Mouse (Mus musculus) v-Abl transformed pro-B cells (cell line): ENCODE measurements around the gene Phykpl.
"Not testable (repeated sequence)": the region's sequence is repeated elsewhere in the genome, so short reads cannot be mapped to it uniquely, and the experiment has no call there.

Source experiments
- in situ Hi-C, 2 experiments: fragments of 400-800 bp; cut with MboI; formaldehyde crosslinking; loops; one replicate each; pipeline ENCODE4 v1.15.1; 2025; ENCODE audit not compliant: unreplicated experiment in 2 of 2

Phykpl gene

GRCm38 (mm10) chr11:51614256-51614655, 29.7 kb downstream of the Phykpl start:
- in situ Hi-C loops: loop anchor here in 1 of 2 experiments (25.0 kb wide), 1 partner anchor 1698 kb away; the partner anchor contains the start of genes Hspa4 and Zcchc10

DNA sequence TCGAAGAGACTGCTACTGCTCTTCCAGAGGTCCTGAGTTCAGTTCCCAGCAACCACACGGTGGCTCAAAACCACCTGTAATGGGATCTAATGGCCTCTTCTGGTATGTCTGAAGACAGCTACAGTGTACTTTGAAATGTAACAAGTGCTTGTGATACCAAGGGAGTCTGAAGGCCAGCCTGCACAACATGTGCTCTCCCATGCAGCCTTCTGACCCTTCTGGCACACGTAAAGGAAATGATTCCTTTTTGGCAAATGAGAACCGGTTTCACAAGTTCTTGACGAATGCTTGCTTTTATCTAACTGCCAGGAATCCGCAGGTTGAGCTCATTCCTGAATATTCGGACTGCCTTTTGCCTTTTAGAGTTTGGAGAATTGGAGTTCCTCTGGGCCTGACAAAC, 30.6 kb downstream of the Phykpl start:
- in situ Hi-C loops: loop anchor here (5.0 to 25.0 kb wide), 4 partner anchors 37 to 1697 kb away; partner anchors contain the start of genes D930048N14Rik (in 2 of the 2), N4bp3 (in 2 of the 2), Hspa4 (in 1 of the 2) and Zcchc10 (in 1 of the 2)

DNA sequence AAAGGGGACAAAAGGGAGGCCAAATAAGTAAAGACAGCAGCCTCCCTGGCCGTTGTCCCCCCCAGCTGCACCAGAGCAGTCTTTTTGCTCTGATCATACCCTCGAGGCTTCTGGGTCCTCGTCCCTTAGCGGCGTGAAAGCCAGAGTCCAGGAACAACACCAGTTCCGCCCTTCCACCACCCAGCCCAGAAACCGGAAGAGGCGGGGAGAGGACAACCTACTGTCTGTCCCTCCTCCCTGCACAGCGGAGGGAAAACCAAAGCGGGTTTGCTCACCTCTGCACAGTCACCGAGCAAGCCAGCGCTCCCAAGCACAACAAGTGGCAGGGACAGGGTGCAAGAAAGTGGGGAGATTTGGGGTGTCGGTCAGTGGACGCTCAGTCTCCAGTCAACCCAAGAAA, 31.0 kb downstream of the Phykpl start:
- in situ Hi-C loops: loop anchor here (5.0 to 25.0 kb wide), 4 partner anchors 37 to 1697 kb away; partner anchors contain the start of genes D930048N14Rik (in 2 of the 2), N4bp3 (in 2 of the 2), Hspa4 (in 1 of the 2) and Zcchc10 (in 1 of the 2)

GRCm38 (mm10) chr11:51616113-51616512, 31.6 kb downstream of the Phykpl start:
- in situ Hi-C loops: loop anchor here (5.0 to 25.0 kb wide), 4 partner anchors 36 to 1696 kb away; partner anchors contain the start of genes D930048N14Rik (in 2 of the 2), N4bp3 (in 2 of the 2), Hspa4 (in 1 of the 2) and Zcchc10 (in 1 of the 2)

GRCm38 (mm10) chr11:51617693-51618092, 33.1 kb downstream of the Phykpl start:
- in situ Hi-C loops: loop anchor here (5.0 to 25.0 kb wide), 4 partner anchors 35 to 1695 kb away; partner anchors contain the start of genes D930048N14Rik (in 2 of the 2), N4bp3 (in 2 of the 2), Hspa4 (in 1 of the 2) and Zcchc10 (in 1 of the 2)

GRCm38 (mm10) chr11:51618894-51619408, 34.4 kb downstream of the Phykpl start:
- in situ Hi-C loops: loop anchor here (5.0 to 25.0 kb wide), 4 partner anchors 33 to 1693 kb away; partner anchors contain the start of genes D930048N14Rik (in 2 of the 2), N4bp3 (in 2 of the 2), Hspa4 (in 1 of the 2) and Zcchc10 (in 1 of the 2)

GRCm38 (mm10) chr11:51619409-51620060, 35.0 kb downstream of the Phykpl start, which contains the start of gene Nhp2:
TSS of gene Nhp2 (plus strand) at chr11:51619735.
- in situ Hi-C loops: loop anchor here (5.0 to 25.0 kb wide), 4 partner anchors 33 to 1693 kb away; partner anchors contain the start of genes D930048N14Rik (in 2 of the 2), N4bp3 (in 2 of the 2), Hspa4 (in 1 of the 2) and Zcchc10 (in 1 of the 2)

- in situ Hi-C loops: loop anchor here in 1 of 2 experiments (25.0 kb wide), 1 partner anchor 1692 kb away; the partner anchor contains the start of genes Hspa4 and Zcchc10
Observed at GRCm38 (mm10) chr11:51620084-51620483, 35.5 kb downstream of the Phykpl start.

- in situ Hi-C loops: loop anchor here in 1 of 2 experiments (25.0 kb wide), 1 partner anchor 1691 kb away; the partner anchor contains the start of genes Hspa4 and Zcchc10
Observed at GRCm38 (mm10) chr11:51621776-51622175, 37.2 kb downstream of the Phykpl start.

DNA sequence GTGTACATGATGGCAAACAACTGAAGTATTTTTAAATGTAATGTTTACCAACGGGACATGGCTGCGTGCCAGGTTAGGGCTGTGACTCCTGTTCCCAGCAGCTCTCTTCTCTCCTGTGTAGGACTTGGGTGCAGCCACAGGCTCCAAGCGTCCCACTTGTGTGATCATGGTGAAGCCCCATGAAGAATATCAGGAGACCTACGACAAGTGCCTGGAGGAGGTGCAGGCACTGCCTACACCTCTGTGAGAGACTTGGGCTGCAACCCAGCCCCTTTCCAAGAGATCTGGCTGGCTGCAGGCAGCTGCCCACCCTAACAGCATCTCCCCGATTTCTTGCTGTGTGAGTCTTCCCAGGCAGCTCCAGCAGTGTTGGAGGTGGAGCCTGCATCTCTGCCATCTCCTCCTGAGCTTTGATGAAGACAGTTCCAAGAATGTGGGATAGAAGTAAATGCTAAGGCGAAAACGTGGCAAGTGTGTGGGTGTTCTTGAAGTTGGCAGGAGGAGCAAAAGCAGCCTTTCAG, 38.5 kb downstream of the Phykpl start:
- in situ Hi-C loops: loop anchor here in 1 of 2 experiments (25.0 kb wide), 1 partner anchor 1689 kb away; the partner anchor contains the start of genes Hspa4 and Zcchc10

DNA sequence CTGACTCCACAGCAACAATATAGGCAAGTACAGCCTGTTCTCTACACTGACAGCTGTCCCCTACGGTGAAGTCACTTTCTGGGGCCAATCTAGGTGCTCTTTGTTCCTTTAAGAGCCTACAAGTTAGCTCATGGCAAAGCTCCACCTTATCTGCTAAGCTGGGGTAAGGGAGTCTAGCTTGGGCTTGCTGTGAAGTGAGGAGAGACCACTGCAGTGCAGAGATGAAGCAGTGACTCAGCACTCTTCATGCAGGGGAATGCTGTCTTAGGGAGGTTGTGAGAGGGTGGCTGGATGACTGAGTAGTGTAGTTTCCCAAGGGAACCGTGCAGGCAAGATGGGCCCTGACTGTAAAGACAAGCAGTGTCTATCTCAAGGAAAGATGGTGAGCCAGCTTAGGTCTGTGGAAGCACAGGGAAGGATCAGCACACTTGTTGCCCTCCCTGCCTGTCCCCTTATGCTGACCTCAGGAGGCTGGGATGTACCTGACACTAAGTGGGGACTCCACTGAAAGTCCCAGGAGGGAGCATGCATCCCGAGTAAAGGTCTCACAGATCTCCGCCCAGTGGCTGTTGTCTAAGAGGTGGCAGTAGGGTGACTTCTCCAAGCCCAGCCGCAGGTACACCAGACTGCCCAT, 40.7 kb downstream of the Phykpl start:
- in situ Hi-C loops: no loop called here

- in situ Hi-C loops: no loop called here
Observed at GRCm38 (mm10) chr11:51627425-51627824, 42.9 kb downstream of the Phykpl start.

- in situ Hi-C loops: no loop called here
Observed at GRCm38 (mm10) chr11:51627907-51628306, 43.4 kb downstream of the Phykpl start.

DNA sequence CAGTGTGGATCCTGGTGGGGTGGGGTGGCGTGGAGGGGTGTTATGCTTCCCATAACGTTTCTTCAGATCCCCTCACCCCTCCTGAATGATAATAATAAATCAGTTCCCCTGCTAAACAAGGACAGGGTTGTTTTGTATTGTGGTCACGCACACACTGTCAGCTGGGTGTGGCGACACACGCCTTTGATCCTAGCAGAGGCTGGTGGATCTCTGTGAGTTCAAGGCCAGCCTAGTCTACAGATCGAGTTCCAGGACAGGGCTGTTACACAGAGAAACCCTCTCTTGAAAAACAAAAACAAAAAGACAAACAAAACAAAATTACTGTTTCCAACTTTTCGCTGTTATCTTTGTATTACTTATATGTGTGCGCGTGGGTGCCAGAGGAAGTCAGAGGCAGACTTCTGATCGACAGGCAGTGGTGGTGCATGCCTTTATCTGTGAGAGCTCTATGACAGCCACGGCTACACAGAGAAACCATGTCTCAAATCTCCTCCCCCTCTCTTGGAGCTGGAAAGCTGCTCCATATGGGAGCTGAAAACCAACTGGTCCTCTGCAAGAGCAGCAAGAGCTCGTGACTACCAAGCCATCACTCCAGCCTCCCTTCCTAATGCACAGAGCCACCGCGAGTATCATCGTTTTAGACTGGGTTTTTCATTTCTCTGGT, 45.2 kb downstream of the Phykpl start:
- in situ Hi-C loops: no loop called here

- in situ Hi-C loops: no loop called here
Observed at GRCm38 (mm10) chr11:51632130-51632753, 47.7 kb downstream of the Phykpl start.

DNA sequence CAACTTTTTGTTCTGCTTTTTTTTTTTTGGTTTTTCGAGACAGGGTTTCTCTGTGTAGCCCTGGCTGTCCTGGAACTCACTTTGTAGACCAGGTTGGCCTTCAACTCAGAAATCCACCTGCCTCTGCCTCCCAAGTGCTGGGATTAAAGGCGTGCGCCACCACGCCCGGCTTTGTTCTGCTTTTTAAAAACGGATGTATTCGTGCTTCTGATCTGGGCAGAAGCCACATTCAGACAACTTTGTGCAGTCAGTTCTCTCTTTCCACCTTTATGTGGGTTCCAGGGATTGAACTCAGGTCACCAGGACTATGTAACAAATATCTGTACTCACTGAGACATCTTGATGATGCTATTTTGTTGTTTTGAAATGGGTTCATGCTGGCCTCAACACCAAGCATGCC, 48.6 kb downstream of the Phykpl start:
- in situ Hi-C loops: not testable (repeated sequence)

DNA sequence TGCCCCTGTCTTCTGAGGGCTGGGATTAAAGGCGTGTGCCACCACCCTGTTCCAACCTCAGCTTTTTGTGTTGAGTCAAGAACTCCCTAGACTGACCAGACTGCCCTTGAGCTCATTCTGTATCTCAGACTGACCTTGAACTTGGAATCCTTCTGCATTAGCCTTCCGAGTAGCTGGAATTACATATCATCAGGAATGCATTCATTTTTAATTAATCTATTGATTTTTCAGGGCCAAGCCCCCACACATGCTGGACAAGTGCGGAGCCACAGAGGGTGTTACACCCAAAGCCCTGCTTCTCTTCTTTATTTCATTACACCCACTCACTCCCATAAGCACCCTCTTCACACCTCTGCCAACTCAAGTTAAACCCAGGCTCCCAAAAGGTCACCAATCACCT, 49.2 kb downstream of the Phykpl start:
- in situ Hi-C loops: no loop called here

- in situ Hi-C loops: no loop called here
Observed at GRCm38 (mm10) chr11:51635127-51635524, 50.6 kb downstream of the Phykpl start.
